Mouse (Mus musculus) heart, embryonic 15.5 days (tissue): Measurements from ENCODE around the gene Slc6a18. TPM values are rescaled to one million over a fixed set of nuclear protein-coding genes. Genes with fewer than 3 reads are reported as not detected.

Source experiments
- ATAC-seq: fragments of 200-750 bp; cut with Nextera tagmentation; replicated peaks from 2 replicates; pipeline ENCODE4 v1.8.0; 2017; ENCODE audit warnings: low read depth, moderate TSS enrichment; ENCODE audit not compliant: insufficient number of reproducible peaks, insufficient read depth, low FRiP score
- H3K27ac ChIP-seq: fragments of 300-500 bp; sonication (generic); 2 replicates; pipeline ENCODE4 v1.5.1; 2015; ENCODE audit warnings: mild to moderate bottlenecking, inconsistent platforms
- H3K27me3 ChIP-seq: fragments of 300-500 bp; sonication (generic); 2 replicates; pipeline ENCODE4 v1.6.1; 2015; ENCODE audit warnings: inconsistent platforms
- H3K36me3 ChIP-seq: fragments of 300-500 bp; sonication (generic); 2 replicates; pipeline ENCODE4 v1.6.1; 2015; ENCODE audit warnings: mild to moderate bottlenecking, inconsistent platforms
- H3K4me1 ChIP-seq: fragments of 300-500 bp; sonication (generic); replicated peaks from 2 replicates; pipeline ENCODE4 v1.6.1; 2015; ENCODE audit warnings: inconsistent platforms
- H3K4me2 ChIP-seq: fragments of 300-500 bp; sonication (generic); 2 replicates; pipeline ENCODE4 v1.6.1; 2015; ENCODE audit warnings: inconsistent platforms, mild to moderate bottlenecking, moderate library complexity
- H3K4me3 ChIP-seq: fragments of 300-500 bp; sonication (generic); 2 replicates; pipeline ENCODE4 v1.5.1; 2015; ENCODE audit warnings: mild to moderate bottlenecking, inconsistent platforms
- H3K9ac ChIP-seq: fragments of 300-500 bp; sonication (generic); 2 replicates; pipeline ENCODE4 v1.6.1; 2015; ENCODE audit warnings: mild to moderate bottlenecking, inconsistent platforms
- H3K9me3 ChIP-seq: fragments of 300-500 bp; sonication (generic); replicated peaks from 2 replicates; pipeline ENCODE4 v1.6.1; 2016; ENCODE audit warnings: inconsistent platforms
- WGBS: fragments of 180-500 bp; shearing (Covaris S2); methylation state at CpG from one replicate; pipeline ENCODE4 v1.1.7; 2015; ENCODE audit warnings: mixed read lengths; 5-methylcytosine and 5-hydroxymethylcytosine counted together
- polyA plus RNA-seq: library from polyadenylated mRNA; unstranded; fragments of >200 nt; fragmentation: Nextera tagmentation; extraction: Ambion mirVana; gene quantifications from 2 replicates; pipeline ENCODE4 v1.2.1, GENCODE M21; 2015

The Slc6a18 gene
- polyA plus RNA-seq, 1 experiment from 2014 or later: not detected

GRCm38 (mm10) chr13:73637826-73638225 lies 40.0 kb downstream of the Slc6a18 start:
- Histone ChIP-seq H3K27me3 (no peaks in the 10 kb centered on the region), H3K9me3 (no peaks in the 10 kb centered on the region), H3K4me3 (no peak overlapping the region)

GRCm38 (mm10) chr13:73631837-73632236 lies 46.0 kb downstream of the Slc6a18 start:
- H3K9me3 ChIP-seq: no peaks in the 10 kb centered on the region
- no peaks in the 10 kb centered on the region for H3K36me3 ChIP-seq
- no peaks in the 10 kb centered on the region for H3K27me3 ChIP-seq
- no peak for ATAC-seq
- no peak overlapping the region for H3K9ac ChIP-seq
- no peak overlapping the region for H3K4me3 ChIP-seq
- no peak overlapping the region for H3K27ac ChIP-seq
- WGBS: 89% methylated on average over 3 of the region's 3 CpGs
- peaks cover 12% of the 10 kb centered on the region for H3K4me1 ChIP-seq
- H3K4me2 ChIP-seq: no peak overlapping the region

More at GRCm38 (mm10) chr13:73637826-73638225, 40.0 kb downstream of the Slc6a18 start:
- WGBS: 72% methylated on average over 5 of the region's 6 CpGs
- no peaks in the 10 kb centered on the region for H3K4me1 ChIP-seq
- no peak overlapping the region for H3K4me2 ChIP-seq
- no peaks in the 10 kb centered on the region for H3K36me3 ChIP-seq
- no peak overlapping the region for H3K9ac ChIP-seq
- no peak overlapping the region for H3K27ac ChIP-seq
- no peak for ATAC-seq

DNA sequence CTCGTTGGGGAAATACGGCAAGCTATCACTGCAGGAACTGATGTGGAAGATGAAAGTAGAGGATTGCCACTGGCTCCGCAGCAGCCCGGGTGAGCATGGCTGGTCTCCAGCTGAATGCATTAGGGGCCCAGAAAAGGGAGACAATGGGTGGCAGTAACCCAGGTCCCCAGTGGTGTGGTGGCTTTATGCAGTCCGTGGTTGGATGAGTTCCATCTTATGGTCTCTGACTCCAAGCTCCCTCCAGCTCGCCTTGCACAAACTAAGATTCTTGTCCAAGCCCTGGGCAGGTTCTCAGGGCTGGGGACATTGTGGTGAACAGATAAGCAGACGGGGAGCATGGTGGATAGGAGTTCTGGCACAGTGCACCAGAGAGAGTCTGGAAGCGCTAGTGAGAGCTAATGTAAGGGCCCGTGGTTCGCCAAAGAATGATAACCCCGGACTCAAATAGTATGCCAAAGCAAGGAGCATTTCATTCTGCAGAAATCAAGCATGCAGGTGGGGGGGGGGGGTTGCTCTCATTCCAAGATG lies 49.2 kb downstream of the Slc6a18 start:
- Histone ChIP-seq H3K4me3 (no peak overlapping the region), H3K36me3 (no peaks in the 10 kb centered on the region), H3K4me2 (no peak overlapping the region), H3K27me3 (no peaks in the 10 kb centered on the region), H3K9ac (no peak overlapping the region), H3K4me1 (peaks cover 12% of the 10 kb centered on the region), H3K27ac (no peak overlapping the region), H3K9me3 (no peaks in the 10 kb centered on the region)
- 78% methylated on average over 11 of the region's 11 CpGs for WGBS
- ATAC-seq: no peak

DNA sequence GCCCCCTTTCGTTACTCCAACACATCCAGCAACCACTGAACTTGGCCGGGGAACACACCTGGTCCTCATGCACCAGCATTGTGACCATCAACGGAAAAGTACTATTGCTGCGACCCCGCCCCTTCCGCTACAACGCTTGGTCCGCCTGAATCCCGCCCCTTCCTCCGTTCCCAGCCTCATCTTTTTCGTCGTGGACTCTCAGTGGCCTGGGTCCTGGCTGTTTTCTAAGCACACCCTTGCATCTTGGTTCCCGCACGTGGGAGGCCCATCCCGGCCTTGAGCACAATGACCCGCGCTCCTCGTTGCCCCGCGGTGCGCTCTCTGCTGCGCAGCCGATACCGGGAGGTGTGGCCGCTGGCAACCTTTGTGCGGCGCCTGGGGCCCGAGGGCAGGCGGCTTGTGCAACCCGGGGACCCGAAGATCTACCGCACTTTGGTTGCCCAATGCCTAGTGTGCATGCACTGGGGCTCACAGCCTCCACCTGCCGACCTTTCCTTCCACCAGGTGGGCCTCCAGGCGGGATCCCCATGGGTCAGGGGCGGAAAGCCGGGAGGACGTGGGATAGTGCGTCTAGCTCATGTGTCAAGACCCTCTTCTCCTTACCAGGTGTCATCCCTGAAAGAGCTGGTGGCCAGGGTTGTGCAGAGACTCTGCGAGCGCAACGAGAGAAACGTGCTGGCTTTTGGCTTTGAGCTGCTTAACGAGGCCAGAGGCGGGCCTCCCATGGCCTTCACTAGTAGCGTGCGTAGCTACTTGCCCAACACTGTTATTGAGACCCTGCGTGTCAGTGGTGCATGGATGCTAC lies 50.9 kb downstream of the Slc6a18 start, which contains the start of gene Tert:
Tert (plus strand) TSS at position 167 of the 805 bp plus-strand sequence.
- peak; percentile 70 for ATAC-seq
- no peaks in the 10 kb centered on the region for H3K9me3 ChIP-seq
- H3K27me3 ChIP-seq: no peaks in the 10 kb centered on the region
- H3K9ac ChIP-seq: peak within 1 kb of the TSS; percentile 66
- 0 out of 2 replicates have a peak, but pooled peaks cover 2% of the 10 kb centered on the region for H3K36me3 ChIP-seq
- WGBS: 11% methylated on average over 47 of the region's 47 CpGs
- H3K4me3 ChIP-seq: peak within 1 kb of the TSS; percentile 68
- peaks cover 12% of the 10 kb centered on the region for H3K4me1 ChIP-seq
- H3K27ac ChIP-seq: no peak within 1 kb of the TSS
- peak within 1 kb of the TSS; percentile 97 for H3K4me2 ChIP-seq

DNA sequence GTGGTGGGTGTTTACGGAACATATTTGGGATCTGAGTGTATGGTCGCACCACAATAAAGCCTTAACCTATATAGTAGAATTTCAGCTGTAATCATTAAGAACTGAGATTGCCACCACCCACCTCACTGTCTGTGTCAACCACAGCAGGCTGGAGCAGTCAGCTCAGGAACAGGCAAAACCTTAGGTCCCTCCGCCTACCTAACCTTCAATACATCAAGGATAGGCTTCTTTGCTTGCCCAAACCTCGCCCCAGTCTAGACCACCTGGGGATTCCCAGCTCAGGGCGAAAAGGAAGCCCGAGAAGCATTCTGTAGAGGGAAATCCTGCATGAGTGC lies 51.4 kb downstream of the Slc6a18 start:
- Histone ChIP-seq H3K9me3 (no peaks in the 10 kb centered on the region), H3K4me1 (peaks cover 12% of the 10 kb centered on the region), H3K27ac (no peak overlapping the region), H3K4me2 (peak overlapping the region; percentile 97), H3K36me3 (0 out of 2 replicates have a peak, but pooled peaks cover 8% of the 10 kb centered on the region), H3K9ac (no peak overlapping the region; the same call in 1 of the 2 replicates), H3K27me3 (no peaks in the 10 kb centered on the region), H3K4me3 (peak overlapping the region; percentile 68)
- WGBS: 45% methylated on average over 6 of the region's 6 CpGs
- no peak for ATAC-seq

GRCm38 (mm10) chr13:73620637-73621036 lies 57.2 kb downstream of the Slc6a18 start:
- no peaks in the 10 kb centered on the region for H3K27me3 ChIP-seq
- WGBS: 66% methylated on average over 6 of the region's 6 CpGs
- peaks cover 64% of the 10 kb centered on the region for H3K36me3 ChIP-seq
- no peaks in the 10 kb centered on the region for H3K4me1 ChIP-seq
- no peaks in the 10 kb centered on the region for H3K9me3 ChIP-seq
- H3K9ac ChIP-seq: no peak overlapping the region
- no peak overlapping the region for H3K27ac ChIP-seq
- ATAC-seq: no peak
- H3K4me2 ChIP-seq: no peak overlapping the region
- no peak overlapping the region for H3K4me3 ChIP-seq

- no peak overlapping the region for H3K4me2 ChIP-seq
- H3K27me3 ChIP-seq: no peaks in the 10 kb centered on the region
- no peak for ATAC-seq
- no peak overlapping the region for H3K27ac ChIP-seq
- H3K4me3 ChIP-seq: no peak overlapping the region
- 85% methylated on average over 5 of the region's 5 CpGs for WGBS
- peaks cover 86% of the 10 kb centered on the region for H3K36me3 ChIP-seq
- H3K4me1 ChIP-seq: no peaks in the 10 kb centered on the region
- H3K9ac ChIP-seq: no peak overlapping the region
- H3K9me3 ChIP-seq: no peaks in the 10 kb centered on the region
Observed at GRCm38 (mm10) chr13:73618406-73618805, 59.4 kb downstream of the Slc6a18 start.

Other genes with a start within 250 kb of the Slc6a18 start
- gene Lpcat1, start 210.8 kb downstream of the Slc6a18 start, polyA plus RNA-seq: 15.9 and 19.1 TPM in 2 replicates
- gene Slc6a3, start 141.3 kb downstream of the Slc6a18 start, polyA plus RNA-seq: 0.05 and 0.14 TPM in 2 replicates
- 83.4 and 112 TPM in 2 replicates for gene Clptm1l, start 74.0 kb downstream of the Slc6a18 start, polyA plus RNA-seq
- gene Tert, start 51.1 kb downstream of the Slc6a18 start, polyA plus RNA-seq: 1.4 and 2.9 TPM in 2 replicates
- not detected in 2 replicates for gene Slc6a19, start 26.8 kb upstream of the Slc6a18 start, polyA plus RNA-seq
- gene Slc12a7, start 55.1 kb upstream of the Slc6a18 start, polyA plus RNA-seq: 37.1 and 37.7 TPM in 2 replicates
- 3.0 and 3.6 TPM in 2 replicates for gene Nkd2, start 169.6 kb upstream of the Slc6a18 start, polyA plus RNA-seq